Mouse (Mus musculus): ENCODE data around the gene Gpr84.

DNA sequence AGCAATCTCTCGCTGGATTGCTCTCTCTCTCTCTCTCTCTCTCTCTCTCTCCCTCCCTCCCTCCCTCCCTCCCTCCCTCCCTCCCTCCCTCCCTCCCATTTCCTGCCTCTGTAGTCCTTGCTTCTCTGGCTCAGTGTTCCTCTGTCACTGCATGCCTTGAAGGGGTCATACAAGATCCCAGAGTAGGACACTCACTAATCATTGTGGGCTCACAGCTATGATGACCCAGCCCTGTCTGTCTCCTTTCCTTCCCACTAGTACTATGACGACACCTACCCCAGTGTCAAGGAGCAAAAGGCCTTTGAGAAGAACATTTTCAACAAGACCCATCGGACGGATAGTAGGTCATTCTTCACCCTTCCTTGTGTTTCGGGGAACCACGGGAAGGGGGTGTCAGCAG is 20.0 kb downstream of the Gpr84 start:
- TF ChIP-seq POLR2A (IDR thresholded peaks at IDR 0.05; ENCODE audit: borderline replicate concordance, insufficient read depth, low read length) (no peak), CTCF (IDR thresholded peaks at IDR 0.05; ENCODE audit: borderline replicate concordance, insufficient read depth, low read depth, low read length) (no peak)

All from cerebellum, adult 2 months (tissue).